Mouse (Mus musculus): ENCODE data around the gene Osbp2. TPM values are rescaled to one million over a fixed set of nuclear protein-coding genes. Genes with fewer than 3 reads are reported as not detected.

Gene Osbp2
- polyA plus RNA-seq, 1 experiment from 2014 or later, result 0.34 TPM

GRCm38 (mm10) chr11:3855846-3856245, 7.9 kb downstream of the Osbp2 start:
- 94% methylated on average over 5 of the region's 5 CpGs for WGBS
- Histone ChIP-seq H3K27me3 (ENCODE audit: low read depth, poor library complexity, severe bottlenecking) (no peaks in the 10 kb centered on the region), H3K4me3 (no peak overlapping the region), H3K27ac (no peak overlapping the region), H3K9me3 (replicated peaks) (no peaks in the 10 kb centered on the region), H3K36me3 (no peaks in the 10 kb centered on the region), H3K4me1 (no peaks in the 10 kb centered on the region)
- no peak for DNase-seq (ENCODE audit: low spot score)

GRCm38 (mm10) chr11:3854156-3854555, 9.5 kb downstream of the Osbp2 start:
- H3K4me1 ChIP-seq, result no peaks in the 10 kb centered on the region
- H3K27ac ChIP-seq, result no peak overlapping the region
- 93% methylated on average over 3 of the region's 3 CpGs for WGBS
- no peaks in the 10 kb centered on the region for H3K27me3 ChIP-seq (ENCODE audit: low read depth, poor library complexity, severe bottlenecking)
- H3K9me3 ChIP-seq (replicated peaks), result no peaks in the 10 kb centered on the region
- DNase-seq (ENCODE audit: low spot score), result no peak
- H3K4me3 ChIP-seq, result no peak overlapping the region
- no peaks in the 10 kb centered on the region for H3K36me3 ChIP-seq

GRCm38 (mm10) chr11:3853481-3854034, 10.1 kb downstream of the Osbp2 start:
- Histone ChIP-seq H3K27ac (no peak overlapping the region), H3K4me1 (no peaks in the 10 kb centered on the region), H3K27me3 (ENCODE audit: low read depth, poor library complexity, severe bottlenecking) (no peaks in the 10 kb centered on the region), H3K36me3 (no peaks in the 10 kb centered on the region), H3K9me3 (replicated peaks) (no peaks in the 10 kb centered on the region), H3K4me3 (no peak overlapping the region)
- no peak for DNase-seq (ENCODE audit: low spot score)
- WGBS, result 90% methylated on average over 5 of the region's 5 CpGs

- Histone ChIP-seq H3K27me3 (ENCODE audit: low read depth, poor library complexity, severe bottlenecking) (no peaks in the 10 kb centered on the region), H3K27ac (no peak overlapping the region)
These were observed 10.7 kb downstream of the Osbp2 start for GRCm38 (mm10) chr11:3853031-3853430.

GRCm38 (mm10) chr11:3851872-3852271, 11.8 kb downstream of the Osbp2 start:
- H3K27ac ChIP-seq, result no peak overlapping the region
- 84% methylated on average over 4 of the region's 4 CpGs for WGBS

More at GRCm38 (mm10) chr11:3853031-3853430, 10.7 kb downstream of the Osbp2 start:
- no peaks in the 10 kb centered on the region for H3K9me3 ChIP-seq (replicated peaks)
- no peak for DNase-seq (ENCODE audit: low spot score)
- WGBS, result 94% methylated on average over 10 of the region's 10 CpGs
- H3K36me3 ChIP-seq, result no peaks in the 10 kb centered on the region
- H3K4me1 ChIP-seq, result no peaks in the 10 kb centered on the region
- H3K4me3 ChIP-seq, result no peak overlapping the region

GRCm38 (mm10) chr11:3850746-3851277, 12.9 kb downstream of the Osbp2 start:
- Histone ChIP-seq H3K4me3 (no peak overlapping the region), H3K27ac (no peak overlapping the region), H3K27me3 (ENCODE audit: low read depth, poor library complexity, severe bottlenecking) (no peaks in the 10 kb centered on the region), H3K36me3 (no peaks in the 10 kb centered on the region), H3K9me3 (replicated peaks) (no peaks in the 10 kb centered on the region), H3K4me1 (no peaks in the 10 kb centered on the region)
- DNase-seq (ENCODE audit: low spot score), result no peak
- 65% methylated on average over 5 of the region's 5 CpGs for WGBS

More at GRCm38 (mm10) chr11:3851872-3852271, 11.8 kb downstream of the Osbp2 start:
- Histone ChIP-seq H3K4me3 (no peak overlapping the region), H3K9me3 (replicated peaks) (no peaks in the 10 kb centered on the region), H3K36me3 (no peaks in the 10 kb centered on the region), H3K27me3 (ENCODE audit: low read depth, poor library complexity, severe bottlenecking) (no peaks in the 10 kb centered on the region), H3K4me1 (no peaks in the 10 kb centered on the region)
- DNase-seq (ENCODE audit: low spot score), result no peak

GRCm38 (mm10) chr11:3850315-3850614, 13.4 kb downstream of the Osbp2 start:
- Histone ChIP-seq H3K27me3 (ENCODE audit: low read depth, poor library complexity, severe bottlenecking) (no peaks in the 10 kb centered on the region), H3K36me3 (no peaks in the 10 kb centered on the region), H3K9me3 (replicated peaks) (no peaks in the 10 kb centered on the region), H3K4me1 (no peaks in the 10 kb centered on the region), H3K4me3 (no peak overlapping the region), H3K27ac (no peak overlapping the region)
- WGBS, result 78% methylated on average over 2 of the region's 2 CpGs
- DNase-seq (ENCODE audit: low spot score), result no peak

GRCm38 (mm10) chr11:3849469-3850314, 14.0 kb downstream of the Osbp2 start:
- Histone ChIP-seq H3K4me1 (no peaks in the 10 kb centered on the region), H3K9me3 (replicated peaks) (no peaks in the 10 kb centered on the region), H3K4me3 (no peak overlapping the region), H3K36me3 (no peaks in the 10 kb centered on the region), H3K27ac (no peak overlapping the region), H3K27me3 (ENCODE audit: low read depth, poor library complexity, severe bottlenecking) (no peaks in the 10 kb centered on the region)
- DNase-seq (ENCODE audit: low spot score), result no peak
- WGBS, result 83% methylated on average over 15 of the region's 15 CpGs

GRCm38 (mm10) chr11:3846351-3846750, 17.4 kb downstream of the Osbp2 start:
- Histone ChIP-seq H3K27ac (no peak overlapping the region), H3K4me1 (no peaks in the 10 kb centered on the region), H3K9me3 (replicated peaks) (no peaks in the 10 kb centered on the region), H3K36me3 (no peaks in the 10 kb centered on the region), H3K27me3 (ENCODE audit: low read depth, poor library complexity, severe bottlenecking) (no peaks in the 10 kb centered on the region), H3K4me3 (no peak overlapping the region)
- 73% methylated on average over 2 of the region's 2 CpGs for WGBS
- no peak for DNase-seq (ENCODE audit: low spot score)

- Histone ChIP-seq H3K4me1 (no peaks in the 10 kb centered on the region), H3K9me3 (replicated peaks) (no peaks in the 10 kb centered on the region), H3K36me3 (no peaks in the 10 kb centered on the region), H3K27me3 (ENCODE audit: low read depth, poor library complexity, severe bottlenecking) (no peaks in the 10 kb centered on the region), H3K27ac (no peak overlapping the region), H3K4me3 (no peak overlapping the region)
- DNase-seq (ENCODE audit: low spot score), result no peak
- WGBS, result 82% methylated on average over 17 of the region's 17 CpGs
These were observed 19.6 kb downstream of the Osbp2 start for GRCm38 (mm10) chr11:3843943-3844734.

GRCm38 (mm10) chr11:3835271-3835670, 28.4 kb downstream of the Osbp2 start:
- H3K4me3 ChIP-seq, result no peak overlapping the region
- H3K36me3 ChIP-seq, result no peaks in the 10 kb centered on the region
- DNase-seq (ENCODE audit: low spot score), result no peak
- H3K27ac ChIP-seq, result no peak overlapping the region
- no peaks in the 10 kb centered on the region for H3K9me3 ChIP-seq (replicated peaks)
- H3K27me3 ChIP-seq (ENCODE audit: low read depth, poor library complexity, severe bottlenecking), result no peaks in the 10 kb centered on the region
- H3K4me1 ChIP-seq, result peaks cover 8% of the 10 kb centered on the region
- 59% methylated on average over 4 of the region's 4 CpGs for WGBS

- Histone ChIP-seq H3K36me3 (no peaks in the 10 kb centered on the region), H3K4me3 (peak overlapping the region; percentile 3; the same call in 1 of the 2 replicates), H3K9me3 (replicated peaks) (no peaks in the 10 kb centered on the region), H3K27ac (no peak overlapping the region), H3K4me1 (peaks cover 8% of the 10 kb centered on the region), H3K27me3 (ENCODE audit: low read depth, poor library complexity, severe bottlenecking) (no peaks in the 10 kb centered on the region)
- peak; percentile 63 for DNase-seq (ENCODE audit: low spot score)
- WGBS, result 47% methylated on average over 13 of the region's 13 CpGs
These were observed 29.1 kb downstream of the Osbp2 start for GRCm38 (mm10) chr11:3834421-3835098.

Data from limb, embryonic 10.5 days (tissue).